Mouse (Mus musculus): Measurements from ENCODE around the gene Pycr1. TPM values are rescaled to one million over a fixed set of nuclear protein-coding genes. Genes with fewer than 3 reads are reported as not detected.

Pycr1 gene
- polyA plus RNA-seq, 1 experiment from 2014 or later: 20.8 TPM

DNA sequence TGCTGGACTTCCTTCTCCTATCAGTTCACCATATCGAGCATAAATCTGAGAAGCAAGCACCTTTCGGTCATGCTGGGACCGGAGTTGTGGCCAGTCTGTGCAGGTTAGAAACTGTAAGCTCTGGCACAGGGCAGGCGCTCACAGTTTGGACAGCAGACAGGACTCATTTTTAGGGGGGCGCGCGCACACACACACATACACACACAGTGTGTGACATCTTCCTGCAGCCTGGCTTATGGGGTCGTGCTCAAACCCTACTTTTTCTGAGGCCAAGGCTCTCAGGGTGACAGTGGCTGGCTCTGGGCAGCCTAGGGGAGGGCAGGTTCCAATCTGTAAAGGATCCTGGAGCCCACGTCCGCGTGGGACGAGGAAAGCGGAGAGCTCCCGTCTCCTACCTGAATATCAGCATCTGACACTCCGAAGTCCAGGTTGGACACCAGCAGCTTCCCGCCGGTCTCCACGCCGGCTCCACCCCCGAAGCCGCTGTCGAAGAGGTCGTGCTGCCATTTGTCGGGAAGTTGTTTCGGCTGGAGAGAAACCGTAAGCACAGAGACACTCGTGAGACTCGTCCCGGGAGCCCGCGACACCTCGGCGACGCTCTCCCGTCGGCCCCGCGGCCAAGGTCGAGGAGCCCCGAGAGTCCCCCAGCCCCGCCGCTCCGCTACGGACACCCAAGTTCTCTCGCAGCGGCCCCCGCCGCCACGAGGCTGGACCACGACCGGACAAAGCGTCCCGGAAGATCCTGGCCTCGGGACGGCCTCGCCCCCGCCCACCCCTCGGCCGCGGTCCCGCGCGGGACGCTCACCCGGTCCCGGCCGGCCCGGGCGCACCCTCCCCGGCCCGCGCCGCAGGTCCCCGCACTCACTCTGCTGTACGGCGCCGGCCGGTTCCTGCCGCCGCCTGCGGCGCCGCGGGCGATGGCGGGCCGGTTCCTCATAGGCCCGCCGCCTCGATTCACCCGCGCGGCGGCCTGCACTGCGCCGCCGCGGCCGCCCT, 46.0 kb downstream of the Pycr1 start:
- peak overlapping the region; percentile 97 for H3K4me3 ChIP-seq (replicated peaks)
- WGBS: 4% methylated on average over 99 of the region's 99 CpGs
- peak overlapping the region; percentile 95 for H3K4me2 ChIP-seq
- H3K9me3 ChIP-seq (replicated peaks): no peaks in the 10 kb centered on the region
- no peaks in the 10 kb centered on the region for H3K27me3 ChIP-seq (replicated peaks)
- peaks cover 31% of the 10 kb centered on the region for H3K4me1 ChIP-seq
- peak overlapping the region; percentile 90 for H3K27ac ChIP-seq (replicated peaks)
- H3K9ac ChIP-seq (replicated peaks): peak overlapping the region; percentile 96
- H3K36me3 ChIP-seq: peaks cover 55% of the 10 kb centered on the region
- ATAC-seq (ENCODE audit: low FRiP score): peak; percentile 62

DNA sequence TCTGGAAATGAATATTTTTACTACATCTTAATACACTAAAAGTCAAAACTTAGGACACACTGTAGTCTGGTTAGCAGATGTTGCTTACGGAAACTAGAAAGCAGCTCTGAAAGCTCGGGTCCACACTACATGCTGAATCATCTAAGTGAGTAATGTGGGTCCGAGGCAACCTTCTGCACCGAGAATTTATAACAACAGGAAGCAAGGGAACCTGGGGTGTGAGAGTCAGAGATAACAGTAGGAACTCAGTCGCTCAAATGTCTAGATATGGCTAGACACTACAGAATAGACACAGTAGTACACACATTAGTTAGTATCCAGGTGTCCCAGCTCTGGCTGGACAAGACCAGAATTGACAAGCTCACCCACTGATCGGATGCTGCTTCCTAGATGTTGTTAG, 55.0 kb downstream of the Pycr1 start:
- Histone ChIP-seq H3K4me2 (no peak overlapping the region), H3K27ac (replicated peaks) (no peak overlapping the region), H3K36me3 (peaks cover 88% of the 10 kb centered on the region), H3K9me3 (replicated peaks) (no peaks in the 10 kb centered on the region), H3K4me3 (replicated peaks) (no peak overlapping the region), H3K4me1 (0 out of 2 replicates have a peak, but pooled peaks cover 2% of the 10 kb centered on the region), H3K27me3 (replicated peaks) (no peaks in the 10 kb centered on the region), H3K9ac (replicated peaks) (no peak overlapping the region)
- WGBS: 93% methylated on average over 6 of the region's 6 CpGs
- no peak for ATAC-seq (ENCODE audit: low FRiP score)

Small RNAs within 50 kb of the gene (microRNA-seq; reads per million reads assigned to microRNA genes)
- not detected for gene Mir6936

Other genes starting within 250 kb of the Pycr1 start
- gene Nploc4, start 206.1 kb downstream of the Pycr1 start, polyA plus RNA-seq (2015; fragmentation: Nextera tagmentation; extraction: Ambion mirVana): 30.2 and 32.6 TPM in 2 replicates
- gene Tspan10, start 201.1 kb downstream of the Pycr1 start, polyA plus RNA-seq (2015; fragmentation: Nextera tagmentation; extraction: Ambion mirVana): not detected in 2 replicates
- gene Pde6g, start 190.3 kb downstream of the Pycr1 start, polyA plus RNA-seq (2015; fragmentation: Nextera tagmentation; extraction: Ambion mirVana): 0.09 and 0.28 TPM in 2 replicates
- 12.1 and 12.8 TPM in 2 replicates for gene Oxld1, start 185.7 kb downstream of the Pycr1 start, polyA plus RNA-seq (2015; fragmentation: Nextera tagmentation; extraction: Ambion mirVana)
- gene Ccdc137, start 185.7 kb downstream of the Pycr1 start, polyA plus RNA-seq (2015; fragmentation: Nextera tagmentation; extraction: Ambion mirVana): 24.5 and 26.6 TPM in 2 replicates
- 68.1 and 76.7 TPM in 2 replicates for gene Arl16, start 176.2 kb downstream of the Pycr1 start, polyA plus RNA-seq (2015; fragmentation: Nextera tagmentation; extraction: Ambion mirVana)
- 142 and 144 TPM in 2 replicates for gene Mrpl12, start 159.2 kb downstream of the Pycr1 start, polyA plus RNA-seq (2015; fragmentation: Nextera tagmentation; extraction: Ambion mirVana)
- gene Slc25a10, start 151.9 kb downstream of the Pycr1 start, polyA plus RNA-seq (2015; fragmentation: Nextera tagmentation; extraction: Ambion mirVana): 27.6 and 33.6 TPM in 2 replicates
- 0.26 and 0.41 TPM in 2 replicates for gene Gcgr, start 113.1 kb downstream of the Pycr1 start, polyA plus RNA-seq (2015; fragmentation: Nextera tagmentation; extraction: Ambion mirVana)
- 229 and 235 TPM in 2 replicates for gene Mcrip1, start 94.0 kb downstream of the Pycr1 start, polyA plus RNA-seq (2015; fragmentation: Nextera tagmentation; extraction: Ambion mirVana)
- 0.69 and 14.1 TPM in 2 replicates for gene Ppp1r27, start 92.6 kb downstream of the Pycr1 start, polyA plus RNA-seq (2015; fragmentation: Nextera tagmentation; extraction: Ambion mirVana)
- 282 and 351 TPM in 2 replicates for gene P4hb, start 70.5 kb downstream of the Pycr1 start, polyA plus RNA-seq (2015; fragmentation: Nextera tagmentation; extraction: Ambion mirVana)
- 488 and 542 TPM in 2 replicates for gene Arhgdia, start 62.1 kb downstream of the Pycr1 start, polyA plus RNA-seq (2015; fragmentation: Nextera tagmentation; extraction: Ambion mirVana)
- 219 and 265 TPM in 2 replicates for gene Alyref, start 45.4 kb downstream of the Pycr1 start, polyA plus RNA-seq (2015; fragmentation: Nextera tagmentation; extraction: Ambion mirVana)
- 206 and 208 TPM in 2 replicates for gene Anapc11, start 45.3 kb downstream of the Pycr1 start, polyA plus RNA-seq (2015; fragmentation: Nextera tagmentation; extraction: Ambion mirVana)
- gene Npb, start 35.3 kb downstream of the Pycr1 start, polyA plus RNA-seq (2015; fragmentation: Nextera tagmentation; extraction: Ambion mirVana): 0.86 and 3.2 TPM in 2 replicates
- 224 and 248 TPM in 2 replicates for gene Pcyt2, start 25.8 kb downstream of the Pycr1 start, polyA plus RNA-seq (2015; fragmentation: Nextera tagmentation; extraction: Ambion mirVana)
- 43.2 and 45.1 TPM in 2 replicates for gene Sirt7, start 18.5 kb downstream of the Pycr1 start, polyA plus RNA-seq (2015; fragmentation: Nextera tagmentation; extraction: Ambion mirVana)
- 40.1 and 41.0 TPM in 2 replicates for gene Mafg, start 10.2 kb downstream of the Pycr1 start, polyA plus RNA-seq (2015; fragmentation: Nextera tagmentation; extraction: Ambion mirVana)
- 2.5 and 2.6 TPM in 2 replicates for gene Myadml2, start 4.4 kb upstream of the Pycr1 start, polyA plus RNA-seq (2015; fragmentation: Nextera tagmentation; extraction: Ambion mirVana)
- gene Notum, start 17.4 kb upstream of the Pycr1 start, polyA plus RNA-seq (2015; fragmentation: Nextera tagmentation; extraction: Ambion mirVana): 6.1 and 7.1 TPM in 2 replicates
- gene Aspscr1, start 29.2 kb upstream of the Pycr1 start, polyA plus RNA-seq (2015; fragmentation: Nextera tagmentation; extraction: Ambion mirVana): 144 and 148 TPM in 2 replicates
- 108 and 115 TPM in 2 replicates for gene Cenpx, start 70.0 kb upstream of the Pycr1 start, polyA plus RNA-seq (2015; fragmentation: Nextera tagmentation; extraction: Ambion mirVana)
- gene Lrrc45, start 70.2 kb upstream of the Pycr1 start, polyA plus RNA-seq (2015; fragmentation: Nextera tagmentation; extraction: Ambion mirVana): 76.8 and 81.3 TPM in 2 replicates
- 459 and 611 TPM in 2 replicates for gene Rac3, start 77.7 kb upstream of the Pycr1 start, polyA plus RNA-seq (2015; fragmentation: Nextera tagmentation; extraction: Ambion mirVana)
- gene Dcxr, start 83.5 kb upstream of the Pycr1 start, polyA plus RNA-seq (2015; fragmentation: Nextera tagmentation; extraction: Ambion mirVana): 9.4 and 18.9 TPM in 2 replicates
- 0.87 and 10.7 TPM in 2 replicates for gene Cbr2, start 88.3 kb upstream of the Pycr1 start, polyA plus RNA-seq (2015; fragmentation: Nextera tagmentation; extraction: Ambion mirVana)
- 2.2 and 3.1 TPM in 2 replicates for gene Hmga1b, start 119.0 kb upstream of the Pycr1 start, polyA plus RNA-seq (2015; fragmentation: Nextera tagmentation; extraction: Ambion mirVana)
- 123 and 136 TPM in 2 replicates for gene Rfng, start 140.4 kb upstream of the Pycr1 start, polyA plus RNA-seq (2015; fragmentation: Nextera tagmentation; extraction: Ambion mirVana)
- gene Gps1, start 140.5 kb upstream of the Pycr1 start, polyA plus RNA-seq (2015; fragmentation: Nextera tagmentation; extraction: Ambion mirVana): 266 and 277 TPM in 2 replicates
- 45.4 and 52.4 TPM in 2 replicates for gene Dus1l, start 152.6 kb upstream of the Pycr1 start, polyA plus RNA-seq (2015; fragmentation: Nextera tagmentation; extraction: Ambion mirVana)
- 67.9 and 71.0 TPM in 2 replicates for gene Fasn, start 180.8 kb upstream of the Pycr1 start, polyA plus RNA-seq (2015; fragmentation: Nextera tagmentation; extraction: Ambion mirVana)